8 mouse cellular contexts compared by ENCODE assay signal in genomic region chr10:100629762-100630438, GRCm38 (mm10). TPM values are rescaled to one million over a fixed set of nuclear protein-coding genes. Genes with fewer than 3 reads are reported as not detected.
DNase-seq lines count a peak whose midpoint lies in the region; ATAC-seq and TF ChIP-seq lines count a peak whose summit lies in the region.

No protein-coding gene starts in this region.

- WGBS in kidney, postnatal 0 days: 24% methylated on average over 20 of the region's 20 CpGs
- 23% methylated on average over 20 of the region's 20 CpGs for WGBS in liver, embryonic 12.5 days (ENCODE audit: insufficient replicate concordance)

- TF ChIP-seq CTCF in kidney, postnatal 0 days (IDR thresholded peaks at IDR 0.05; ENCODE audit: low read depth): peak; percentile 73

- no peak overlapping the region for H3K27ac ChIP-seq in kidney, postnatal 0 days
- no peak overlapping the region for H3K27ac ChIP-seq in liver, embryonic 12.5 days

- peak overlapping the region; percentile 39 for H3K4me2 ChIP-seq in kidney, postnatal 0 days (ENCODE audit: low read length)
- H3K4me2 ChIP-seq in liver, embryonic 12.5 days: peak overlapping the region; percentile 23; the same call in 1 of the 2 replicates

- peak overlapping the region; percentile 15; the same call in 1 of the 2 replicates for H3K4me3 ChIP-seq in kidney, postnatal 0 days (replicated peaks; ENCODE audit: low read depth, low read length)
- H3K4me3 ChIP-seq in liver, embryonic 12.5 days: peak overlapping the region; percentile 1; the same call in 1 of the 2 replicates

- no peaks in the 10 kb centered on the region for H3K9me3 ChIP-seq in kidney, postnatal 0 days (replicated peaks; ENCODE audit: low read length)
- no peaks in the 10 kb centered on the region for H3K9me3 ChIP-seq in liver, embryonic 12.5 days (replicated peaks)

- peak; percentile 48 for DNase-seq in CD4-positive helper T cell, adult 2 months (ENCODE audit: low read depth, low spot score)
- peak; percentile 45 for DNase-seq in ZHBTc4 (ENCODE audit: low read depth, low spot score)
- DNase-seq in embryo, embryonic 10.5 days (ENCODE audit: low spot score): peak; percentile 79
- DNase-seq in kidney, postnatal 0 days (ENCODE audit: low spot score): peak; percentile 81
- peak; percentile 36 for DNase-seq in neural tube, embryonic 10.5 days (ENCODE audit: extremely low spot score, low spot score)
- DNase-seq in thymus, postnatal 25 days: peak; percentile 32

- H3K9ac ChIP-seq in kidney, postnatal 0 days (ENCODE audit: low read depth, low read length): no peak overlapping the region
- H3K9ac ChIP-seq in liver, embryonic 12.5 days: no peak overlapping the region

- no peaks in the 10 kb centered on the region for H3K36me3 ChIP-seq in kidney, postnatal 0 days (ENCODE audit: insufficient read depth, low read length)
- no peaks in the 10 kb centered on the region for H3K36me3 ChIP-seq in liver, embryonic 12.5 days

- peak; percentile 93 for ATAC-seq in granulocyte monocyte progenitor cell, adult 5-6 weeks (replicated peaks; ENCODE audit: poor library complexity, severe bottlenecking)
- no peak for ATAC-seq in kidney, postnatal 0 days (replicated peaks; ENCODE audit: low FRiP score, low read depth)
- no peak for ATAC-seq in liver, embryonic 12.5 days

- no peaks in the 10 kb centered on the region for H3K4me1 ChIP-seq in kidney, postnatal 0 days (replicated peaks; ENCODE audit: insufficient read depth, low read length)
- no peaks in the 10 kb centered on the region for H3K4me1 ChIP-seq in liver, embryonic 12.5 days

- no peaks in the 10 kb centered on the region for H3K27me3 ChIP-seq in kidney, postnatal 0 days (ENCODE audit: insufficient read depth, low read length)
- no peaks in the 10 kb centered on the region for H3K27me3 ChIP-seq in liver, embryonic 12.5 days (replicated peaks)

RNA-seq across cellular contexts. Expression of gene 1700017N19Rik, which starts 39.6 kb away (rescaled TPM):
- not detected in 2 replicates for total RNA-seq in granulocyte monocyte progenitor cell, adult 5-6 weeks (2014; fragmentation: Nextera tagmentation)
- not detected in 2 replicates for total RNA-seq in granulocyte monocyte progenitor cell, adult 5-6 weeks (2017)
- not detected in 2 replicates for polyA plus RNA-seq in kidney, postnatal 0 days (2015; fragmentation: Nextera tagmentation; extraction: Ambion mirVana)
- polyA plus RNA-seq in liver, embryonic 12.5 days (2016; fragmentation: Nextera tagmentation; extraction: Ambion mirVana): not detected in 2 replicates

RNA-seq across cellular contexts. Expression of gene 4930430F08Rik, which starts 39.7 kb away (rescaled TPM):
- 8.7 and 9.5 TPM in 2 replicates for total RNA-seq in granulocyte monocyte progenitor cell, adult 5-6 weeks (2014; fragmentation: Nextera tagmentation)
- total RNA-seq in granulocyte monocyte progenitor cell, adult 5-6 weeks (2017): 9.4 and 16.4 TPM in 2 replicates
- 10.1 and 11.3 TPM in 2 replicates for polyA plus RNA-seq in kidney, postnatal 0 days (2015; fragmentation: Nextera tagmentation; extraction: Ambion mirVana)
- 13.5 and 15.2 TPM in 2 replicates for polyA plus RNA-seq in liver, embryonic 12.5 days (2016; fragmentation: Nextera tagmentation; extraction: Ambion mirVana)
